Mouse (Mus musculus) liver, postnatal 0 days (tissue): ENCODE data around the gene Hpcal1.

Source experiments
- CTCF ChIP-seq: sonication (generic); IDR thresholded peaks from 2 replicates; pipeline ENCODE4 v1.5.1; 2016; ENCODE audit warnings: antibody characterized with exemption, low read depth
- EP300 ChIP-seq: IDR thresholded peaks from 2 replicates; pipeline ENCODE4 v1.6.1; 2016; ENCODE audit warnings: antibody characterized with exemption, low read depth, mild to moderate bottlenecking

- TF ChIP-seq CTCF (no peak), EP300 (no peak)
Observed at GRCm38 (mm10) chr12:17748155-17748529, 57.5 kb downstream of the Hpcal1 start.
